Mouse (Mus musculus) midbrain, embryonic 11.5 days (tissue): ENCODE measurements around the gene Miga2. TPM values are rescaled to one million over a fixed set of nuclear protein-coding genes. Genes with fewer than 3 reads are reported as not detected.

Source experiments
- ATAC-seq: fragments of 200-750 bp; cut with Nextera tagmentation; 2 replicates; pipeline ENCODE4 v1.8.0; 2017; ENCODE audit warnings: moderate TSS enrichment, moderate library complexity; ENCODE audit not compliant: low FRiP score
- DNase-seq: peaks from one replicate; pipeline ENCODE4 v3.0.0; 2015; ENCODE audit warnings: low spot score; ENCODE audit errors: missing footprints
- H3K27ac ChIP-seq: fragments of 300-500 bp; sonication (generic); 2 replicates; pipeline ENCODE4 v1.5.1; 2014; ENCODE audit warnings: low read depth, low read length
- H3K27me3 ChIP-seq: fragments of 300-500 bp; sonication (generic); 2 replicates; pipeline ENCODE4 v1.6.1; 2014; ENCODE audit warnings: mild to moderate bottlenecking, low read length, moderate library complexity, mixed read lengths; ENCODE audit not compliant: control insufficient read depth, insufficient read depth
- H3K36me3 ChIP-seq: fragments of 300-500 bp; sonication (generic); 2 replicates; pipeline ENCODE4 v1.6.1; 2014; ENCODE audit warnings: mild to moderate bottlenecking, low read length, moderate library complexity, mixed read lengths; ENCODE audit not compliant: control insufficient read depth, insufficient read depth
- H3K4me1 ChIP-seq: fragments of 300-500 bp; sonication (generic); 2 replicates; pipeline ENCODE4 v1.6.1; 2014; ENCODE audit warnings: low read length; ENCODE audit not compliant: control insufficient read depth, insufficient read depth
- H3K4me2 ChIP-seq: fragments of 300-500 bp; sonication (generic); 2 replicates; pipeline ENCODE4 v1.6.1; 2014; ENCODE audit warnings: mild to moderate bottlenecking, moderate library complexity
- H3K4me3 ChIP-seq: fragments of 300-500 bp; sonication (generic); 2 replicates; pipeline ENCODE4 v1.5.1; 2014; ENCODE audit warnings: low read depth, low read length
- H3K9ac ChIP-seq: fragments of 300-500 bp; sonication (generic); 2 replicates; pipeline ENCODE4 v1.6.1; 2014; ENCODE audit warnings: low read length
- H3K9me3 ChIP-seq: fragments of 300-500 bp; sonication (generic); 2 replicates; pipeline ENCODE4 v1.6.1; 2016; ENCODE audit warnings: low read length; ENCODE audit not compliant: control insufficient read depth
- WGBS: fragments of 180-500 bp; shearing (Covaris S2); extraction: QIAGEN DNeasy Blood & Tissue Kit; methylation state at CpG from one replicate; pipeline ENCODE4 v1.1.7; 2014; 5-methylcytosine and 5-hydroxymethylcytosine counted together
- polyA plus RNA-seq: library from polyadenylated mRNA; unstranded; fragments of >200 nt; fragmentation: Nextera tagmentation; extraction: Ambion mirVana; gene quantifications from 2 replicates; pipeline ENCODE4 v1.2.1, GENCODE M21; 2014

The Miga2 gene
- polyA plus RNA-seq, 1 experiment from 2014 or later: 16.6 TPM

DNA sequence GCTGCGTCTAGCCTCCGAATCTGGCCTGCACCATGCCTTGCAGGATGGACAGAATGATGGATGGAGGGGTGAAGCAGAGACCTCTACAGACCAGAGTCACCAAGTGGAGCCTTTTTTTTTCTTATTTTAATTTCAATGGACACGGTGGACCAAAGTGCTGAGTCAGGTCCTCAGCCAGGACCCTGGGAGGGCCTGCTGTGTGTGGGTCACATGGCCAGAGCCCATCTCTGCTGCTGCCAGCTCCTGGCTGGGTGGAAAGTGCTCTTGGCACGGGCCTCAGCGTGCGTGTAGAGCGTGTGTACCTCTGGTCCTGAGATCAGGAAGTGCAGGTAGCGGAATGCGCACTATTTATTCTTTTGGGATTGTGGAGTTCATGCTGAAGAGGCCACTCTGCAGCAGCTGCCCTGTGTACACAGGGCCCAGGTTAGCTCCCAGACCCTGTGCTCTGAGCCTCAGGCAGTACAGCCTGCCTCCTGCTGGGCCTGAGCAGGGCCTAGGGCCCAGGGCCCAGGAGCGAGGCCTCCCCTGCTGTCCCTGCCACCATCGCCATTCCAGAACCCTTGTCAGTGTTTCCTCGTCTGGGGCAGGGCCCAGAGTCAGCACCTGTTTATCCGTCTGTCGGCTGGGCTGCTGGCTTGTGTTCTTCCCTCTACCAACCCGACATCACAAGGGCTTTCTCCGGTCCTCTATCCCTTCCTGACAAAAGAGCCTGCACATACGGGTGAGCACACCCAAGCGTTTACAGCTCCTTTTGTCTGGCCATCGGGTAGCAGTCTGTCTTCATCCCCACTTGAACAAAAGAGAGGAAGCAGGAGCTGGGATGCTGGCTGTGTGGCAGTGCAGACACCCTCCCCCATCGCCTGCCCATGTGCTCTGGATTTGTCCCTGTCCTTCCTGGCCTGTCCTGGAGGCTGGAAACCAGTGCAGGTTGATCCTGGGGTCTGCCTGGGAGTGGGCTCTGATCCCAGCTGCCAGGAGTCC is 35.4 kb downstream of the Miga2 start:
- H3K27ac ChIP-seq: peak overlapping the region; percentile 95
- DNase-seq: peak; percentile 94
- H3K36me3 ChIP-seq: peaks cover 4% of the 10 kb centered on the region; the same call in 1 of the 2 replicates
- 21% methylated on average over 20 of the region's 20 CpGs for WGBS
- H3K27me3 ChIP-seq: no peaks in the 10 kb centered on the region; the same call in 1 of the 2 replicates
- peak overlapping the region; percentile 4; the same call in 1 of the 2 replicates for H3K4me2 ChIP-seq
- peaks cover 32% of the 10 kb centered on the region for H3K4me1 ChIP-seq
- H3K9ac ChIP-seq: peak overlapping the region; percentile 59
- H3K9me3 ChIP-seq: no peaks in the 10 kb centered on the region
- no peak overlapping the region for H3K4me3 ChIP-seq
- peak; percentile 80 for ATAC-seq

DNA sequence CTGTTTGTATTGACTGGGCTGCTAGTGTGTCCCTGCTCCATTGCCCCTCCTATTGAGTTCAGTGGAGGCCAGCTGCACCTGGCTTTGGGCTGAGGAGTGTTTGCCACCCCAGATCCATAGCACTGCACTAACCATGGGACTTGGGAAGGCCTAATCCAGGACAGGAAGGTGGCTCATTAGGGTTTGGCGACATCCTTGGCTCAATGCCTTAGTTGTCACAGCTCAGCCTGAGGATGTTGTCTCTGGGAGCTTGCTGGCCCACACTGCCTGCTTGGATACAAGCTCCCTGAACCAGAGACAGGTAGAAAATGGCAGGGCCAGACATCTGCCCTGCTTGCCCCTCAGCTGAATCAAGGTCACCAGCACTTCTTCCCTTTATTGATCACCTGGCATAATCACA is 37.5 kb downstream of the Miga2 start:
- H3K4me3 ChIP-seq: no peak overlapping the region
- DNase-seq: no peak
- H3K9me3 ChIP-seq: no peaks in the 10 kb centered on the region
- ATAC-seq: no peak
- peaks cover 32% of the 10 kb centered on the region for H3K4me1 ChIP-seq
- no peak overlapping the region for H3K9ac ChIP-seq
- H3K27me3 ChIP-seq: no peaks in the 10 kb centered on the region; the same call in 1 of the 2 replicates
- H3K4me2 ChIP-seq: no peak overlapping the region
- H3K36me3 ChIP-seq: peaks cover 4% of the 10 kb centered on the region; the same call in 1 of the 2 replicates
- 91% methylated on average over 1 of the region's 1 CpGs for WGBS
- H3K27ac ChIP-seq: no peak overlapping the region

DNA sequence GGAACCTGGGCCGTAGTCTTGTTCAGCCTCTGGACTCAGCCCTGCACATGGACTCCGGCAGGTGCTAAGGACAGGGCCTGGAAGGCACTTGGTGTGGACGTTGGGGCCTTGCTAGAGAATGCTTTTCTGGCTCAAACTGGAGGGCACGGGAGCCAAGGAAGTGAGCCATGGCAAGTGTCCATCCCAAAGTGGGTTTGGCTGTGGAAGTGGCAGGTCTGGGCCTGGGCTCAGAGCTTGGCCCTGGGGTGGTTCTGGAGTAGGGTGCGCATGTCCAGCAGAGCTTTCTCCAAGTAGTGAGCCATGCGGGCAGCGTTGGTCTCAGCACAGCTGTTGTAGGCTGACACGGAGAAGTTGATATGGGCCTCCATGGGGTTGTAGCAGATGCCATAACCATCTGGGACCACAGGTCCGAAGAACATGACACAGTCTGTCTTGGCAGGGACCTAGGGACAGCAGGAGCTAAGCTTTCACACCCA is 38.4 kb downstream of the Miga2 start:
- 92% methylated on average over 9 of the region's 9 CpGs for WGBS
- DNase-seq (no peak), ATAC-seq (no peak)
- no peaks in the 10 kb centered on the region for H3K9me3 ChIP-seq
- H3K4me3 ChIP-seq: no peak overlapping the region
- H3K9ac ChIP-seq: no peak overlapping the region
- peaks cover 1% of the 10 kb centered on the region; the same call in 1 of the 2 replicates for H3K36me3 ChIP-seq
- H3K4me1 ChIP-seq: peaks cover 32% of the 10 kb centered on the region
- no peak overlapping the region for H3K4me2 ChIP-seq
- no peaks in the 10 kb centered on the region; the same call in 1 of the 2 replicates for H3K27me3 ChIP-seq
- H3K27ac ChIP-seq: no peak overlapping the region

- H3K4me1 ChIP-seq: peaks cover 31% of the 10 kb centered on the region
- H3K4me3 ChIP-seq: no peak overlapping the region
- H3K9ac ChIP-seq: no peak overlapping the region
- no peaks in the 10 kb centered on the region; the same call in 1 of the 2 replicates for H3K27me3 ChIP-seq
- 60% methylated on average over 2 of the region's 2 CpGs for WGBS
- no peaks in the 10 kb centered on the region for H3K9me3 ChIP-seq
- H3K36me3 ChIP-seq: no peaks in the 10 kb centered on the region
- DNase-seq: no peak
- no peak for ATAC-seq
- no peak overlapping the region for H3K4me2 ChIP-seq
- H3K27ac ChIP-seq: no peak overlapping the region
These were observed 38.8 kb downstream of the Miga2 start for GRCm38 (mm10) chr2:30402843-30403242.

DNA sequence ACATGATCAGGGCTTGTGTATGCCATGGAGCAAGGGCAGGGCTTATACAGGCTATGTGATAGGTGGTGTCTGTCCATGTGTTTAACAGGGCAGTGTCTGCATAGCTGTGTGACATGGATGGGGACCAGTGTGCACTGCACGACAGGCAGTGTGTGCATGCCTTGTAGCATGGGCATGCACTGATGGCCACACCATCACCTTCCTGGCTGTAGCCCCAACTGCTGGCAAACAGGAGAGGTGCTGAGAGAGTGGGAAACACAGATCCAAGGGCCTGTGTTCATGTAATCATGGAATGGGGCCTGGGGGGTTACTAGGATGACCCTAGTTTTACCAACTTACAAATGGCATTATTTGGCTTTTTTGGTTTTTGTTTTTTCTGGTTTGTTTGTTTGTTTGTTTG is 39.8 kb downstream of the Miga2 start:
- ATAC-seq (no peak), DNase-seq (no peak)
- no peaks in the 10 kb centered on the region; the same call in 1 of the 2 replicates for H3K27me3 ChIP-seq
- no peak overlapping the region for H3K9ac ChIP-seq
- WGBS: 91% methylated on average over 1 of the region's 1 CpGs
- H3K27ac ChIP-seq: no peak overlapping the region
- H3K9me3 ChIP-seq: no peaks in the 10 kb centered on the region
- H3K4me1 ChIP-seq: peaks cover 21% of the 10 kb centered on the region
- H3K4me3 ChIP-seq: no peak overlapping the region
- no peak overlapping the region for H3K4me2 ChIP-seq
- H3K36me3 ChIP-seq: no peaks in the 10 kb centered on the region

DNA sequence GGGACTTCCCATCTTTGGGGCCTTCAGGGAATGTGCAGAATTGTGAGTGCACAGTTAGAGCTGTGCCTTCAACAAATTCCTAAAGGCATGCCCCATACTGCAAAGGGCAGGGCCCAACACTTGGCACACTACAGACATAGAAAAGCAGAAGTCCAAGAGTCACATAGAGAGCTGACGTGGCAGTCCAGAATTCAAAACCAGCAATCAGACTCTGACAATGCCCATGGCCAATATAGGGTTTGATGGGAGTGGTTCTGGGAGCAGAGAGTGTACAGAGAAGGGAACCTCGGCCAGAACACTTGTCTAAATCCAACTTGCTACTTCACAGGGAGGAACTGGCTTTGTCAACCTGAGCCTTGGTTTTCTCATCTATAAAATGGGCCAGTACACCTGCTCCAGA is 43.2 kb downstream of the Miga2 start:
- H3K27me3 ChIP-seq: no peaks in the 10 kb centered on the region; the same call in 1 of the 2 replicates
- 90% methylated on average over 2 of the region's 2 CpGs for WGBS
- H3K27ac ChIP-seq: no peak overlapping the region
- no peak overlapping the region for H3K4me3 ChIP-seq
- DNase-seq (no peak), ATAC-seq (no peak)
- no peaks in the 10 kb centered on the region for H3K4me1 ChIP-seq
- no peaks in the 10 kb centered on the region for H3K36me3 ChIP-seq
- H3K9me3 ChIP-seq: no peaks in the 10 kb centered on the region
- no peak overlapping the region for H3K9ac ChIP-seq
- H3K4me2 ChIP-seq: no peak overlapping the region

DNA sequence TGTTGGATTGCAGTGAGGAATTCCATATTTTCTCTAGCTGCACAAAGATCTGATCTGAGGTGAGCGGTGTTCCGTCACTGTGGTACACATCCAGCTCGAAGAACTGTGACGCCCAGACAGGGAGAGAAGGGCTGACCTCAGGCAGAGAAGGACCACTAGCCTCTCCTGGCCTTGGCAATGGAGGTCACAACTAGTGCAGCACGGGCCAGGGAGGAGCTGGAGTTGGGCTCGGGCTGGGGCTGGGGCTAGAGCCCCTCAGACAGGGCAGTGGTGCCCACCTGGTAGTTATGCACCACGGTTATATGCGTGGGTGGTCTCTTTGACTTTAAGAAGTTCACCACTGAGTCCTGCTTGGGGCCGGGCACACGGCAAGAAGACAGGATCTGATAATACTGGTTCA is 43.7 kb downstream of the Miga2 start:
- DNase-seq (no peak), ATAC-seq (no peak)
- Histone ChIP-seq H3K9ac (no peak overlapping the region), H3K27me3 (no peaks in the 10 kb centered on the region; the same call in 1 of the 2 replicates), H3K36me3 (no peaks in the 10 kb centered on the region), H3K4me3 (no peak overlapping the region), H3K4me1 (no peaks in the 10 kb centered on the region), H3K4me2 (no peak overlapping the region), H3K9me3 (no peaks in the 10 kb centered on the region), H3K27ac (no peak overlapping the region)
- WGBS: 92% methylated on average over 10 of the region's 10 CpGs

DNA sequence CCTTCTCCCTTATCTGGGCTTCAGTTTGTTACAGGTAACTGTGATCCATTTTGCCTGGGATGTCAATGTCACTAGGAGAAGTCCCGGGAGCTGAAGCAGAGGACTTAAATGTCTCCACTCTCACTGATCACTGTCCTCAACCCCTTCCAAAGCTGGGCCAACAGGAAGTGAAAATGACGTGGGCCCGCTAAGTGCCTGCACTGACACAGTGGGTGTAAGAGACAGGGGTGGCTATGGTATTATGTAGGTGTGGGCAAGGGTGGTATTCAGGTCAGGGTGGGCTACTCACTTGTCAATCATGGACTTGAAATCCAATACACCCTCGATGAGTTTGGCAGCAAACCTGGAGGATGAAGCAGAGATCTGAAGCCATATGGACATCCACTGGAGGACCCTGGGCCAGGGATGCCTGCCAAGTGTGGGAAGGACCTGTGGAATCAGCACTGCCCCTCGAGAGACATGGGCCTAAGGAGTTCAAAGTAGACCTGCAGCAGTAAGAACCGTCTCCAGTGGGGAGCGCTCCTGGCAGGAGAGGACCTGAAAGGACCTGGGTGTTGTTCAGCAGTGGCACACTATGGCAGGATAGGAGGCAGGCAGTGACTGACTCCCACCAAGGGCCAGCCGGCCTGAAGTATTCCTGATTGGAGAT is 44.5 kb downstream of the Miga2 start:
- H3K27ac ChIP-seq: no peak overlapping the region
- no peaks in the 10 kb centered on the region for H3K4me1 ChIP-seq
- H3K9me3 ChIP-seq: no peaks in the 10 kb centered on the region
- ATAC-seq (no peak), DNase-seq (no peak)
- no peak overlapping the region for H3K9ac ChIP-seq
- no peak overlapping the region for H3K4me2 ChIP-seq
- WGBS: 88% methylated on average over 8 of the region's 8 CpGs
- no peaks in the 10 kb centered on the region for H3K36me3 ChIP-seq
- no peak overlapping the region for H3K4me3 ChIP-seq
- H3K27me3 ChIP-seq: no peaks in the 10 kb centered on the region
